Mouse (Mus musculus): ENCODE results near the gene Rbp4.

Rbp4 gene

DNA sequence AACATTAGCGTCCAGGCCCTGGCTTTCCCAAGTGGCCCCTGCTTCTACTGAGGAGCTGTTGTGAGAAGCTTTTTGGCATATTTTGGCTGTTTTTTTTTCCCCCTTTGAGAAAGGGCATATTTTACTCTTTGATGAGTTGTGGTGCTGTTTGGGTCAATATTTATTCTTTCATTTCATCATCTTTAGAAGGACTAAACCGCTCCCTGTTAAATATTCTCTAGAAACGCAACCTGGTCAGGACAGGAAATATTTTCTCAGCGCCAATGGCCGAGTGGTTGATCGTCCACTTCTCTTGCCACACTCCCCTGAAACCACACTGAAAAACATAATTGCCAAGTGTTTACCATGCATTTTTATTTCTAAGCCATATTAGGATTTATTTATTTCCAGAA lies at the start of gene Rbp4:
Gene Rbp4 (minus strand): TSS at position 63 of the 392 bp plus-strand sequence.
- DNase-seq (ENCODE audit: low read depth, low spot score): no peak

DNA sequence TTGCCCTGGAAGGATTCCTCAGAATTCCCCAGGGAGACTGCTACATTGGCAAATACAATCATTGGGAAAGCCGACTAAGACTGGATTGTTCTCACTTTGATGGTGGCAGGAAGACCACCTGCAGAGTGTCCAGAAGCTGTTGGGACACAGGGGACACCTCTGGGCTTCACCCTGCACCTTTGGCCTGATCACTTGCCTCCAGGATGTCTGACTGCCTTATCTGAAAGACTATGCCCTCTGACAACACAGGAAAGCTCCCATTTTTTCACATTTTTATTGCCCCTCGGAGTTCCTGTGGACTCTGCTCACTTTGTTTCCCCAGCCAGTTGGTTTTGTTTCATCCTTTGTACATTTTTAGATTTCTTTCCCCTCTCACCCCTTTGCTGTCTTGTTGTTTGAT lies 39.6 kb upstream of the Rbp4 start:
- no peak for DNase-seq (ENCODE audit: low read depth, low spot score)

DNA sequence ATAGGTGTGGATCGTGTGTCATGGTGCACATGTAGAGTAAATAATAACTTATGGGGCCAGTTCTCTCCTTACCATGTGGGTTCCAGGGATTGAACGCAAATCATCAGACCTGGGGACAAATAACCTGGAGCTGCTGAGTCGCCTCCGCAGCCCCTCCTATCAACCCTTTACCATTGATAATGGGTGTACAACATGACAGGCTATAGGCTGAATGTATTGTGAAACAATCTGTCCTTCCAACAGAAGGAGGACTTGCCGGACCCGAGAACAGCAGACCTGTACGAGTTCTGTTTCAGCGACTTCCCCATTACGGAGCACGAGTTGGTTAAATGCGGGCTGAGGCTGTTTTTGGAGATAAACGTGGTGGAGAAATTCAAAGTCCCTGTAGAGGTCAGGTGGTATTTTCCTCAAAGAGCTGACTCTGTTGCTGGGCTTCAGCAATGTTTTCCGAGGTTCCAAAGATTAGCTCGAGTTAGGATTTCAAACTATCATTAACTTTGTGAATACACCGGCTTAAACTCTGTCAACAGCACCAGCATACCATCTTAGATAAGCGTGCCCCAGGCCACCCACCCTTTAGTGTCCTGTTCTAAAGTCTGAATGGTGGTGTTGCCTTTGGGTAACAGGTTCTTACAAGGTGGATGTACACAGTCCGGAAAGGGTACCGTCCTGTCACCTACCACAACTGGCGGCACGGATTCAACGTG lies 36.7 kb upstream of the Rbp4 start:
- no peak for DNase-seq (ENCODE audit: low read depth, low spot score)

DNA sequence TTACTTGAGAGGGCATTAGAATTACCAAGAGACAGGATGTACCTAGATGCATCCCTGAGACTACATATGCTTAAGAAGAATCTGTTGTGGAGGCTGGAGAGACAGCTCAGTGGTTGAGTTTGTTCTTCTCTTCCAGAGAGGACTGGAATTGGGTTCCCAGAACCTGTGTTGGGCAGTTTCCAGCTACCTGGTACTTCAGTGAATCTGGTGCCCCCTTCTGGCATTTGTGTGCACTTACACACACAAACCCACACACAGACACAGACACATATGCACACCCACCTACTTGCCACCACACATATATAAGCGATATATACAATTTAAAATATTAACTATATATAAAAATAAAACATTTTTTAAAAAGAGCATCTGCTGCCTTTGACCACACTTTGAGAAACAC lies 31.2 kb upstream of the Rbp4 start:
- no peak for DNase-seq (ENCODE audit: low read depth, low spot score)

DNA sequence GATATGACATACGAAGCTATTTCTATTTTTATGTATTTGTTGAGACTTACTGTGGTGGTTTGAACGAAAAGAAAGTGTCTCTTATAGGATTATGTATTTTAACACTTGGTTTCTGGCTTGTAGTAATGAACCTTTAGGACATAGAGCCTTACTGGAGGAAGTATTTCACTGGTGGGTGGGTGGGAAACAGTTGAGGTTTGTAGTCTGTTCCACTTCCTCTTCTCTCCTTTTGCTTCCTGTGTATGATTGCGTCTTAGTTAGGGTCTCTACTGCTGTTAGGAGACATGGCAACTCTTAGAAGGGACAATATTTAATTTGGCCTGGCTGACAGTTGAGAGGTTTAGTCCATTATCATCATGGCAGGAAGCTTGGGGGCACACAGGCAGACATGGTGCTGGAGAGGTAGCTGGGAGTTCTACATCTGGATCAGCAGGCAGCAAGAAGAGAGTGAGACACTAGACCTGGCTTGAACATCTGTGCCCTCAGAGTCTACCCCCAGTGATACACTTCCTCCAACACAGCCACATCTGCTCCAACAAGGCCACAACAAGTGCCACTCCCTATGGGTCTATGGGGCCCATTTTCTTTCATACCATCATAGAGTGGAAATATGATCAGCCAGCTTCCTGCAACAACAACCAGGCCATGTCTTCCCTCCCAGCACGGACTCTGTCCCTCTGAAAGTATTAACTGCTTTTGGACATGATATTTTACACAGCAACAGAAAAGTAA lies 18.6 kb upstream of the Rbp4 start:
- DNase-seq (ENCODE audit: low read depth, low spot score): no peak

DNA sequence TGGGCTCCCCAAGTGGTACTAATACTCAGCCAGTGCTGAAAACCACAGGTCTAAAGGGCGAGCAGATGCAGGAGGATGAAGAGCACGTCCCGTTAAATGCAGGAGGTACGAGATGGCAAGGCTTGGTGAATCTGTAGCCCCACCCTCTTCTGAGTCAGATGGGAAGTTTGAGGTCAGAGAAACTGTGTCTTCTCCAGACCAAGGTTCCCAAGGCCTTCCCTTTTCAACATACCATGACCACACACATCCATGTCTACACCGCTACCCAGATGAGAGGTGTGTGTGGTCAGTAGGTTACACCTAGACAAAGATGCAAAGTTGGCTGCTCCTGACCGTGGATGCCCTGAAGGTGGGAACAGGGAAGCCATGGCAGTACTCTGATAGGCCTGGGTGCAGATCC lies 9.7 kb upstream of the Rbp4 start:
- DNase-seq (ENCODE audit: low read depth, low spot score): no peak

DNA sequence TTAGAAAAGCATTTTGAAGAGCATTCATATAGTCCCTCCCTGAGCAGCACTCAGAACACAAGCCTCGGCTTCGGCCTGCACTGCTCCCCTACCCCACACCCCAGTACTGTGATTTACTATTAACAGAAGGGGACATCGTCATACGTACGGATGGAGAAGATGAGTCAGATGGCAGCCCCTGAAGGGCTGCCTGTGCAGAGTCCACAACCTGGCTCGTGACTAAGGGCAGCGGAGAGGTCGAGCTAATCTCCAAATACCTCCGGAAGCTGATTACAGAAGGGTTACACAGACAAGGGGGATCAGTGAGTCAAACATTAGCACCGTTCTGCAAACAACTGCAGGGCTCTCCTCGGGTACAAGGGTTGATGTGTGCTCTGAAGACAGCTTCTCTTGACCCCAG lies 8.9 kb upstream of the Rbp4 start:
- DNase-seq (ENCODE audit: low read depth, low spot score): no peak

DNA sequence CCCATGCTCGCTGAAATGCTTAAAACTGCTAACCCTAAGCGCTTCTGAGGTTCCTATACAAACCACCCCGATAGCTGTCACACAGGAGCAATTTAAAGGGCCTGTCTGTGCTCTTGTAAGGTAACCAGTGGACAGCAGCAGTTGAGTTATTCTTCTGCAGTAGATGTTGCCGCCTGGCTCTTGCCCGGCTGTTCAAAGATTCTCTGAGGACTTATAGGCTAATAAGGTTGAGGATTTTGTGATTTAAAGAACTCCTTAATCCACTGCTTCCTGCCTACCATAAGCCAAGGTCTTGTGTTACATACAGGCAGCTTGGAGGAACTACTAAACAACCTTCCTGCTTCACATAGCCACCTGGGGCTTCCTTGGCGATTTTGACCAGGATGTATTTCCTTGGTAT lies 7.4 kb upstream of the Rbp4 start, which contains the start of gene Pde6c:
Gene Pde6c (plus strand): TSS at position 301 of the 400 bp plus-strand sequence.
- no peak for DNase-seq (ENCODE audit: low read depth, low spot score)

DNA sequence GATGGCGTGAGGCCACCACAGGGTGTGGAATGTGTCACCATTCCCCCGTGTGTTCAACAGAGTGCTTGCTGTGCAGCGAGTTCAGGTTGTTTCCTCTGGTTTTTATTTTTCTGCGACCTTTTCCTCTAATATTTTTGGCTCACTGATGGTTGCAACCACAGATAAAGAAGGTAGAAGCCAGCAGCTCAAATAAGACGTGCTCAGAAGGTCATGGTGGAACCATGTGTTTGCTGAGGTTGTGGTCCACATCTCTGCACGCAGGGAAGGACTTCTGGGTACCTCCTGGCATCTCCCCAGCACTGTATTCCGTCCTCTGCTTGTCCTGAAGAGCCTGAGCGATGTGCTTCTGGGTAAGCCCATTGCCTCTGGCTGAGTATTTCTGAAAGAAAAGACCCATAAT lies 1.6 kb upstream of the Rbp4 start:
- no peak for DNase-seq (ENCODE audit: low read depth, low spot score)

DNA sequence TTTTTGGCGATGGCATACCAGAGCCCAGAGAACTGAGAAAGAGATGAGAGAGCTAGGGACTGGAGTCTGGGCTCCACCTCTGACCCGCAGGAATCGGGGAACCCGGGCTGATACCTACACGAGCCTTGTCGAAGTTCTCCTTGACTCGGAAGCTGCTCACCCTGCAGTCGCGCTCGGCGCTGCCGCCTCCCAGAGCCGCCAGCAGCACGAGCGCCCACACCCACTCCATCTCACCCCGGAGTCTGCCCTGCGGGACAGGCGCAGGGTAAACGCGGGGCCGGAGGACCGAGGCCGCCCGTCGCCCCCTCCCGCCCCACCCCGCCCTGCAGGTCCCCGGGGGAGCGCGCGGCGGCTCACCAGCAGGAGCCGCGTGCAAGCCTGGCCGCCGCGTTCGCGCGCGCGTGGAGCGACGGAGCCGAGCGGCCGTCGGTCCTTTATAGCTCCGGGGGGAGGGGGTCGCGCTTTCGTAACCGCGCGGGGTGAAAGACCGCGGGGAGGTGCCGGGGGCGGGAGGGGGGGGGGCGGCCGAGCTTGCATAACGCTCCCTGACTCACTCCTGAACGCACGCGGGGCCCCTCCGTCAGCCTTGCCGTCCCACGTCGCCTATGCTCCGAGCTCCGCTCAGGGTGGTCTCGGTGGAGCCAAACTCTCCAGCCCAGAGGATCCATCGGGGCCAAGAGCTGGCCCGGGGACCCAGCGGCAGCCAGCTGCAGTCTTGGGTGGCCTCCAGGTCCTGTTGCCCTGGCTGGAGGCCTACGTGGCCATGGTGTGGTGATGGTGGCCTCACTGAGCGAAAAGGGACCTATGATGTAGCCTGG lies 471 bp downstream of the Rbp4 start:
- peak; percentile 16 for DNase-seq (ENCODE audit: low read depth, low spot score)

DNA sequence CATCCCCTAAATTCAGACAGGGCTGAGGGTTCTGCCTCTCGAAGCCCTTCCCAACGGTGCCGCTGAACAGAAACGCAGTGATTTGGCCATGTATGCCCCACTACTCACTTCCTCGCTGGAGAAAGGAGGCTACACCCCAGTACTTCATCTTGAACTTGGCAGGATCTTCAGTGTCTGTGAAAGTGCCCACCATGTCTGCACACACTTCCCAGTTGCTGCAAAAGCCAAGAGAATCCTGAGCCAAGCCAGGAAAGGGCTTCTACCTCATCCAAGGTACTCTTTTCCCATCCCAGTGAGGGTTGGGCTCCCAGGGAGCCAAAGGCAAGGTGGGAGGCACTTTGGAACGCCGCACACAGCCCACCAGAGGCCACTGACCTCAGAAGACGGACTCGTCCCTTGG lies 1.2 kb downstream of the Rbp4 start:
- no peak for DNase-seq (ENCODE audit: low read depth, low spot score)

DNA sequence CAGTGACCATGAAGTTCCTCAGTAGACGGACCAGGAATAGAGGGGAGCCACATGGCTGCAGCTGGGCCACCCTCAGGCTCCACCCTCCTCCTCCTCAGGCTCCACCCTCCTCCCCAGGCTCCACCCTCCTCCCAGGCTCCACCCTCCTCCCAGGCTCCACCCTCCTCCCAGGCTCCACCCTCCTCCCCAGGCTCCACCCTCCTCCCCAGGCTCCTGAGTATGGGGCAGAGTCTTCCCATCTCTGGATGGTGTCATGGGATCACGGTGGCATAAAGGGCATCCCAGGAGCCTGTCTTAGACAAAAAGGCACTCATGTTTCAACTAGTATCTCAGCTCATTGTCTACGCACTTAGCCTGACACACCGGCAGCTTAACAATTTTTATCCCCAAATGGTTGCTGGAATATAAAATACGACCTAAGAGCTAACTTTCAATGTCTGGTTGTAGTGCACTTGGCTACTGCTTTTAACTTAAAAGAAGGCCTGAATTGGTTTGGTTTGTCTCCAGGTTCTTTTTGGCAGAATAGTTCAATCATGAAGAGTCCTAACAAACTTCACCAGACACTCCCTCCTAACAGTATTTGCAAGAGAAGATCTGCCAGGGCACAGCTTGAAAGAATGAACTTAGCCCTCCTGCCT lies 4.8 kb downstream of the Rbp4 start:
- DNase-seq (ENCODE audit: low read depth, low spot score): no peak

DNA sequence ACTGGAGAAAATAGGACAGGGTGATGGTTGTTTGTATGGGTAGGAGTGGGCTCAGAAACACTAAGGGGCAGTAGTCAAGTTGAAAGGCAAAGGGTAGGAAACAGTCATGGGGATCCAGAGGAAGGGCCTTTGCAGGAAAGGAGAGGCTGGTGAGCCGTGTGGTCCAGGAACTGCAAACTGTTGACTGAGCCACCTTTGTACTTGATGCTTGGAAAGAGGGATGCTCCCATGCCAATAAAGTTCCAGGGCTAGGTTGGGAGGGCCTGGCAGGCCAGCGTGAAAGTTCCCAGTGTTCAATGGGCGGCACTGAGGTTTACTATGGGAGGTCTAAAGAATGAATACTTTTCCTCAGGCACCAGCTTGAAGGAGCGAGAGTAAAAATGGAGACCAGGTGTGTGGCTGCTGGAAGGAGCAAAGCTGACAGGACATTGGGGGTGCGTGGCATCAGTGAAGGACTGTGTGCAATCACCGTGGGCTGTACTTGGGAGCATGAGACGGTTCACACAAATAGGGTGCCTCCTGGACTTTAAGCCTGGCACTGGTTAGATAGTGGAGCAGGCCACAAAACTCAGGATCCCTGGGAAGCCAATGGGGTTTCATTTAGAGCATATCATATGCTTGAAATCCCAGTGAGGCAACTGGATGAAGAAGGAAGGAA lies 10.1 kb downstream of the Rbp4 start:
- DNase-seq (ENCODE audit: low read depth, low spot score): no peak

DNA sequence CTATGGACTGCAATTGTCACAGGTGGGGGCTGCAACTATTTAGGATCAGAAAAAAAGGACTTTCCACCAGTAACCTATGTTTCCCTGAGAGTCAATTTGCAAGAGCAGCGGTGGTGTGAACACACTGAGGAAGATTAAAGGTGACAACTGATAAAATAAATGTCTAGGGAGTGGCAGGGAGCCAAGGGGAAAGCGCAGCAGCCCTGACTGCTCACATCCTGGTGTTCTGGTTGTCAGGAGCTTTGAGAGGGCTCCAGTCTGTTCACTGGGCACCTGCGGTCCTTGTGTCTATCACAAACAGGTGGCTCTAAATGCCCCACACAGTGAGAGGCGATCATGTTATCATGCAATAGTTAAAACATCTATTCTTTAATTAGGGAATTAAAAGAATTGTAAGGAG lies 12.5 kb downstream of the Rbp4 start:
- no peak for DNase-seq (ENCODE audit: low read depth, low spot score)

DNA sequence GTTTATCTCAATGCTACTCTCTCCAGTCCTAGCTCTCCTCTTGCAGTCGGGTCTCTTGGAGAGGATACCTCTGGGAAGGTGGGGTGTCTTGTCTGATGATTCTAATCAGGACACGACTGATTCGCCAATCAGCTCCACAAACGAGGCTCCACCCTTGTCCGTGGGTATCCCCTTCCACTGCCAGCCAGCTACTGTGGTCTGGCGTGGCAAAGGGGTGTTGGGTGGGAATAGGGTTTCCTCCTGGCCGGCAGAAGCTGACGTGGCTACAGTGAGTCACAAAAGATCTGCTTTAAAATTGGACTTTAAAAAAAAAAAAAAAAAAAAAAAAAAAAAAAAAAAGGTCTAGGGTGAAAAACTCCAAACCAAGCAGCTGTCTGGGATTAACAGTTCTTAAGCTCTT lies 14.0 kb downstream of the Rbp4 start:
- DNase-seq (ENCODE audit: low read depth, low spot score): no peak

DNA sequence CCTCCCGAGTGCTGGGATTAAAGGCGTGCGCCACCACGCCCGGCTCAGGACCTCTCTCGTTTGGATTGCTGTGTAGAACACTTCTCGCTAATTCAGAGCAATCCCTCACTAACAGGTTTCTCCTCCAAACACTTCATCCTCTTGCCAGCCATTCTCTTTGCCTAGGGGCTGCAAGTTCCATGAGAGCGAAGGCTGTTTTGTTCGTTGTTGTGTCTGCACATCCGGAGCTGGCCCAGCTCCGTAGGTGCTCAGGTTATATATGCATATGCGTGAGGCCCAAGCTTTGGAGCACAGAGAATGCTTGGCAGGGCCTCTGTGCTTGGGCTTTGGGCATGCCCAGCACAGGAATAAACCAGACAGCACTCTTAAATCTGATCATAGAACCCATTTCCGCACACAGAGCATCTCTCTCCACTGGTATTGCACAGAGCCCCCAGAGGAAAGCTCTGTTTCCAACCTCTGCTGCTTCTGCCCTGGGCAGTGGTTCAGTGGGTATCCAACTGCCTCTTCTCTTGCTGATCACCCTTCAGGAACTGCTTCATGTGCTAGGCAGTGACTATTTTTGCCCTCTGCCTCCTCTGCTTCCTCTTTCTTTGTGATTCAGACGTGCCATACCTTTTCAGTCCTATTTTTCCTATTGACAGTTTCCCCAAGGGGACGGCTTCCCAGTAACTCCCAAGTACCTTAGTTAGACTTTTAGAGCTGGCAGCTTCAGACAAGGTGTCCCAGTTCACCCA lies 15.4 kb downstream of the Rbp4 start:
- DNase-seq (ENCODE audit: low read depth, low spot score): no peak

DNA sequence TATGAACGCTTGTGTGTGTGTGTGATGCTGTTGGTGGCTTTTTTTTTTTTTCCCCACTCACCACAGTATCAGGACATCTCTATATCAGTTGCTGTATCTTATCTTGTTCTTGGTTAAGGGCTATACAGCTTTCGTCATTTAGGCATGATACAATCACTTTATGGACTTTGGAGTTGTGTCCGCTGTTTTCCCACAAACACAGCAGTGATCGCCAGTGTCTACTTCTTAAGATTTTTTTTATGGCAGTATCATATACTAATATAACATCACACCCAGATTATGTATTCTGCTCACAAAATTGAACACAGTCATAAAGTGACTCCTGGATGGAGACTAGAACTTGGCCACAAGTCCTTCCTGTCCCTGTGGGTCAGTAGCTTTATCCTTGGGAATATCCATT lies 17.2 kb downstream of the Rbp4 start:
- no peak for DNase-seq (ENCODE audit: low read depth, low spot score)

DNA sequence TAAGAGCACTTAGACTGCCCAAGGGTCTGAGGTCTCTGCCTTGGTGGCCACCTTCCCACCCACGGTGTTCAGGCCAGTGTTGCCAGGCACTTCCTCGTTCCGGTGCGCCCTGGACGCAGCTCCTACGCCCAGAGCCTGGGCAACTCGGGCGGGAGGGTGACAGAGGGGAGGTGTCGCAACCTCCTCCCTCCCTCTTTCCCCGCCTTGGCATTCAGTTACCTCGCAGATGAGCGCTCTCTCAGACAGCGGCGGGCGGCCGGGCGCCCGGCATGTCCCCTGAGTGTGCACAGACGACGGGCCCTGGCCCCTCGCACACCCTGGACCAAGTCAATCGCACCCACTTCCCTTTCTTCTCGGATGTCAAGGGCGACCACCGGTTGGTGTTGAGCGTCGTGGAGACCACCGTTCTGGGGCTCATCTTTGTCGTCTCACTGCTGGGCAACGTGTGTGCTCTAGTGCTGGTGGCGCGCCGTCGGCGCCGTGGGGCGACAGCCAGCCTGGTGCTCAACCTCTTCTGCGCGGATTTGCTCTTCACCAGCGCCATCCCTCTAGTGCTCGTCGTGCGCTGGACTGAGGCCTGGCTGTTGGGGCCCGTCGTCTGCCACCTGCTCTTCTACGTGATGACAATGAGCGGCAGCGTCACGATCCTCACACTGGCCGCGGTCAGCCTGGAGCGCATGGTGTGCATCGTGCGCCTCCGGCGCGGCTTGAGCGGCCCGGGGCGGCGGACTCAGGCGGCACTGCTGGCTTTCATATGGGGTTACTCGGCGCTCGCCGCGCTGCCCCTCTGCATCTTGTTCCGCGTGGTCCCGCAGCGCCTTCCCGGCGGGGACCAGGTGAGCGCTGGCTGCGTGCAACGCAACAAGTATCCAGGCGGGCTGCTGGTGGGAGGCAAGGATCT lies 28.0 kb downstream of the Rbp4 start, which contains the start of gene Ffar4:
Gene Ffar4 (plus strand): TSS at position 214 of the 901 bp plus-strand sequence.
- no peak for DNase-seq (ENCODE audit: low read depth, low spot score)

DNA sequence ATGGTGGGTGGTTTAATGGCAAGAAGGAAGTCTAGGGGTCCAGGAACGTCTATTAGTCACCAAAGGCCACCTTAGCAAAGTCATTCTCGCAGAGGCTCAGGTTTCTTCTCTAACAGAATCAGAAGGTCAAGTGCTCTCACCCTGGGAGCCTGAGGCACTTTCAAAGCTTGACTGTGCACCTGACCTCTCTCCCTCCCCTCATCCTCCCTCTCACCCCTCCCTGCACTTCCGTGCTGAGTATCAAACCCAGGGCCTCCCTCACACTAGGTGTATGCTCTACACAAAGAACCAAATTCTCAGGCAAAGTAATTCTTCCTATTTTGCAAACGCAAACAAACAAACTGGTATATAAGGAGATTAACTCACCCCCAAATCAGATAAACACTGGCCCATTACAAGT lies 28.9 kb downstream of the Rbp4 start:
- DNase-seq (ENCODE audit: low read depth, low spot score): no peak

DNA sequence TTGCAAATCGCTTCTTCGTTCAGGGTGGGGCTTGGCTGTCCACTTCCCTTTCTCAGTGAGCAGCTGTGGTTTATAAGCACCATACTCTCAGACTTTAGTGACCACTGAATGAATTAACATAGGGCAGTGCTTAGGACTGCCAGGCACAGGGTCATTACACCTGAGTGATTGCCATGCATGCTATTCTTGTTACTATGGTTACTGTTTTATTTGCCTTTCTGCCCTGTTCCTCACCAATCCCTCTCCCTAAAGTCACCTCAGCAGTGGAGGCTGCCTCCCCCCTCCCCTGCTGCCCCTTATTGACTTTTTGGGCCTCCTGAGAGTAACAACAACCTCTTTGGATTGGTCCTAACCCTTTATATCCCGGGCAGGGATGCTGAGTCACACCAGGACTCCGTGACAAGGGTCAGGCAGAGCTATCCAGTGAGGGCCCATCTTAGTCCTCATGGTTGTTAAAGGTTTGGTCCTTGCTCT lies 33.5 kb downstream of the Rbp4 start:
- no peak for DNase-seq (ENCODE audit: low read depth, low spot score)

Measured in skeletal muscle tissue, adult 2 months (tissue).